Mouse (Mus musculus): Measurements from ENCODE around the gene Gm10471.
"Not testable (repeated sequence)": the region's sequence is repeated elsewhere in the genome, so short reads cannot be mapped to it uniquely, and the experiment has no call there.

The Gm10471 gene

DNA sequence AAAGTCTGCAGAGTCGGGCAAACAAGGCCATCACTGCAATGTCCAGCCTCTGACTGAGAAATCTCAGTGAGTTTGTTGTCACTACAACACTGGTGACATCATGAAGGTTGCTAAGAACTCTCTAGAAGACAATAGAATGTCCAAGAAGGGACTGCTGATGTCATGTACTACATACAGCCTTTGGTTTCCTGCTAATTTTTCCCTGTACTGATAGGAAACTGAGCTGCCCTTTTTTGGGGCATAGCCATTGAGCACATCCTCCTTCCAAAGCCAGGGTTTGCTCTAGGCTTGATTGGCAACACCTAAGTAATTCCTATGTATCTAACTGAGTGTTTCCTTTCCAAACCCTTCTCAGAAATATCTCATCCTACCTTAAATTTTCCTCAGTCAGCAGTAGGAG is at the start of gene Gm10471:
Gene Gm10471, minus strand, starts transcription at position 101 of the 400 bp plus-strand sequence.
- DNase-seq, result not testable (repeated sequence)

GRCm38 (mm10) chr5:26121321-26121720 is 32.2 kb upstream of the Gm10471 start, which contains the start of gene Gm10220:
Gene Gm10220 (minus strand): TSS chr5:26121421.
- not testable (repeated sequence) for DNase-seq

DNA sequence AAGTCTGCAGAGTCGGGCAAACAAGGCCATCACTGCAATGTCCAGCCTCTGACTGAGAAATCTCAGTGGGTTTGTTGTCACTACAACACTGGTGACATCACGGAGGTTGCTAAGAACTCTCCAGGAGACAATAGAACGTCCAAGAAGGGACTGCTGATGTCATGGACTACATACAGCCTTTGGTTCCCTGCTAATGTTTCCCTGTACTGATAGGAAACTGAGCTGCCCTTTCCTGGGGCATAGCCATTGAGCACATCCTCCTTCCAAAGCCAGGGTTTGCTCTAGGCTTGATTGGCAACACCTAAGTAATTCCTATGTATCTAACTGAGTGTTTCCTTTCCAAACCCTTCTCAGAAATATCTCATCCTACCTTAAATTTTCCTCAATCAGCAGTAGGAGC is 16.2 kb upstream of the Gm10471 start, which contains the start of gene 5031410I06Rik:
Gene 5031410I06Rik, minus strand, starts transcription at position 101 of the 400 bp plus-strand sequence.
- DNase-seq, result not testable (repeated sequence)

DNA sequence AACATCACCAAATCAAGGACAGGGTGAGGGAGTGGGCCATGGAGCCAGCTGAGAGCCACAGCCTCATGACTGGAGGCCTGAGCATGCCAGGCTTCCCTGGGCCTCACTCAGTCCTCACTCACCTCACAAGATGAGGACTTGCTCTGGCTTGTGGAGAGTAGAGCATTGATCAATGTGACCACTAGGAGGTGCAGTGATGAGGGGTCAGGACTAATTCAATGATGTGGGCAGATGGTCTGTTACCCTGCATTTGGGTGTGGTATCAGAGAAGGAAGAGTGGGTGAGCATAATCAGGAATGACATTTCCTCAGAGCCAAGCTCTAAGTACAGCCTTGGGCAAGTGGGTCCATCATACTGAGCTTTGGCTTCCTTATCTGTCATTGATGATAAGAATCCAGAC is 10.1 kb downstream of the Gm10471 start:
- DNase-seq, result not testable (repeated sequence)

- no peak for DNase-seq
Measured at GRCm38 (mm10) chr5:26070716-26071115, 18.4 kb downstream of the Gm10471 start.

DNA sequence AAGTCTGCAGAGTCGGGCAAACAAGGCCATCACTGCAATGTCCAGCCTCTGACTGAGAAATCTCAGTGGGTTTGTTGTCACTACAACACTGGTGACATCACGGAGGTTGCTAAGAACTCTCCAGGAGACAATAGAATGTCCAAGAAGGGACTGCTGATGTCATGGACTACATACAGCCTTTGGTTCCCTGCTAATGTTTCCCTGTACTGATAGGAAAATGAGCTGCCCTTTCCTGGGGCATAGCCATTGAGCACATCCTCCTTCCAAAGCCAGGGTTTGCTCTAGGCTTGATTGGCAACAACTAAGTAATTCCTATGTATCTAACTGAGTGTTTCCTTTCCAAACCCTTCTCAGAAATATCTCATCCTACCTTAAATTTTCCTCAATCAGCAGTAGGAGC is 30.6 kb downstream of the Gm10471 start, which contains the start of gene Gm7347:
Gene Gm7347, minus strand, starts transcription at position 101 of the 400 bp plus-strand sequence.
- DNase-seq, result not testable (repeated sequence)

GRCm38 (mm10) chr5:26039458-26039857 is 49.6 kb downstream of the Gm10471 start, which contains the start of gene Speer4a:
Gene Speer4a (minus strand): TSS chr5:26039558.
- DNase-seq, result not testable (repeated sequence)

Data from thymus, postnatal 36 days (tissue).